Mouse (Mus musculus) liver (tissue): Measurements from ENCODE around the gene Umps.

ENCODE experiments used
- DNase-seq: peaks from one replicate; pipeline ENCODE4 v3.0.0-alpha.2; 2020; ENCODE audit warnings: mixed read lengths

Gene Umps

DNA sequence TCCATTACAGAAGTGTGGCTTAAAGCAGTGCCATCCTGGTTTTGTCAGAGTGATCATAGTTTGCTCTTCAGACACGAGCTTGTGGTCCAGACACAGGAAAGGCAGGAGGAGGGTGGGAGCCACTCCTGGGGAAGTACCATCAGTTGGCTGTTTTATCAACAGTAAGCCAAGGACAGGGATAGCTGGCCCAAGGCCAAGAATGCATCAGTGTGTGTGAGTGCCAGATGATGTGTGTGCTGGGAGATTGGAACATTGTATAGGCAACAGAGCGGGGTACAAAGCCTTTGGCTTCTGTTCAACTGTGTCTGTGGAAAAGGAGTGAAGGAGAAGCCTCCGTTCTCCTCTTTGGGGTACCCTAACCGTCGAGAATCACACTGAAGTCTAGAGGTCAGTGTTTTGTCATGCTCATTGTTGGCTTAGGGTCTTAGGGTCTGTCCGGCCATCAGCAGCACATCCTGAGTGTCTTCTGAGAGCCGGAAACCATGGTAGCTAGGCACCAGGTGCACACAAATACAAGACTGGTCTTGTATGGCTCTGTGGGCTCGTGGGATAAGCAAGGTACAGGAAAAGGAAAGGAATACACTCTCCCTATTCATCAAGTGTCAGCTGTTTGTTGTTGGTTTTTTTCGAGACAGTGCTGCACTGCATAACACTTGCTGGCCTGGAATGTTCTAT is 37.9 kb downstream of the Umps start:
- peak; percentile 38 for DNase-seq

- no peak for DNase-seq
Measured at GRCm38 (mm10) chr16:33927263-33927824, 39.5 kb downstream of the Umps start.

- peak; percentile 55 for DNase-seq
Measured at GRCm38 (mm10) chr16:33923758-33924157, 43.1 kb downstream of the Umps start.

GRCm38 (mm10) chr16:33923001-33923316 is 43.9 kb downstream of the Umps start:
- no peak for DNase-seq

DNA sequence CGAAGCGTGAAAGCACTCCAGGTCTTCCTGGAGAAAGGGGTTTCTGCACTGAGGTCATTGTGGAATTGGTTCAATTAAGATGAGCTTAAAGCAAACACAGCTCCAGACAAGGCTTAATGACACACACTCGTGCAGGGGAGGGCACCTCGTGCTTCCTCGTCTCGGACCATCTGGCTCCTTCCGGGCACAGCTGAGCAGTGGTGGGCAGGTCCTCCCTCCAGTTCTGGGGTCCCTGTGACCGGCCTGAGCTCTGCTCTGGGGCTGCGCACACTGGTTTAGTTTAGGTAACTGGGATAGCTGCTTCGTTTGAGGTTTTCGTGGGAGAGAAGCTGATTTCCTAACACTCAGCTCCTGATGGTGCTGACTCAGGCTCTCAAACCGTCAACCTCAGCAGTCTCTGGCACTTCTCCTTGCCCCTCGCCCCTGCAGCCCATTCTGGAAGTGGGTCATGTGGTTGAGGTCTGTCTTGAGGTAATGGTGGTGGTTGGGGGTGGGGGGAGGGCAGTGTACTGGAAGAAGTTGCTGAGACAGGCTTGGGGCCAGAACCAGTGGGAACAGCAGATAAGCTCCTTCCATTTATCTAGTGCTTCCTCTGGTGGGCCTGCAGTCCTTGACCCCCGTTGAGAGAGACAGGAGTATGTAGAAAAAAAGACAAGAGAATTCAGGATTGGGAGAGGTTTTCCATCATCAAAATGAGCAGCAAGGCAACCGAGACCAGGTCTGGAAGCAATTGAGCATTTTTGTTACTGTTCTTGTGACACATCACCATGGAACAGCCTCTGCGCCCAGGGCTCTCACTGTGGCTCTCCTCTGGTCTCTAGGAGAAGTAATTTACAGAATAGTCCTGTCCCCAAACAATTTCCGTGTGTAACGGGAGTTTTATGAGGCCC is 44.5 kb downstream of the Umps start:
- DNase-seq, result peak; percentile 64

DNA sequence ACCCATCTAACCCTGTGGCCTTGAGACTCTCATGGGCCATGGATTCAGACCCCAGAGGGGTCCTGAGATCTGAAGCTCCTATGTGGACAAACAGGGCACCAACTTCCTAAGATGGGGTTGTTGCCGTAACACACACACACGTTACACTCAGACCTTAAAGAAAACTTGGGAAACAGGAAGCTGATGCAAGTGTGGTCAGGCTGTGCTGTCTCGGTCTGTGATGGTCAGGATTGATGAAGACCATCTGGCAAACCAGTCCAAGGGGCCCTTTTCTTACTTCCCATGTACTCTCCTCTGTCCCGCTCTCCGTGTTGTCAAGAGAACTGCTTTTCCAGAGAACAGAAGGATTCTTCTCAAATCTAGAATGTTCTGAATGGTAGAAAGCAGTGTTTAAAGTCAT is 45.3 kb downstream of the Umps start:
- no peak for DNase-seq

GRCm38 (mm10) chr16:33917926-33918325 is 48.9 kb downstream of the Umps start:
- no peak for DNase-seq

DNA sequence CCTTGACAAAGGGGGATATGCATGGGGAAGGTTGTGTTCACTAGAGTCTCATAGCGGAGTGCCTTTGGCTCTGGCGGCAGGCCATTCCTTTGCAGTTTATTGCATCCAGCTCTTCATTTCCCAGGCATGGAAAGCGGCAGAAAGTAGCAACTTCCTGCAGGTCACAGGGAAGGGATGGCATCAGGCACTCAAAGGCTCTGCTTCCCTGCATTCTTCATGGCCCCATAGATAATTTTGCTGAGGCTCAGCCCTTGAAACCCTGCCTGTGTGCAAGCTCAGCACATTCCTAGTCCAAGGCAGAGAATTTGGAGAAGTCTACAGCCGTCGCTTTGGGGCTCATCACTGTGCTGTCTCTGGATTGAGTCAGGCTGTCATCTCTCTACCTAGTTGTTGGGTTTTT is 49.4 kb downstream of the Umps start:
- DNase-seq, result no peak

DNA sequence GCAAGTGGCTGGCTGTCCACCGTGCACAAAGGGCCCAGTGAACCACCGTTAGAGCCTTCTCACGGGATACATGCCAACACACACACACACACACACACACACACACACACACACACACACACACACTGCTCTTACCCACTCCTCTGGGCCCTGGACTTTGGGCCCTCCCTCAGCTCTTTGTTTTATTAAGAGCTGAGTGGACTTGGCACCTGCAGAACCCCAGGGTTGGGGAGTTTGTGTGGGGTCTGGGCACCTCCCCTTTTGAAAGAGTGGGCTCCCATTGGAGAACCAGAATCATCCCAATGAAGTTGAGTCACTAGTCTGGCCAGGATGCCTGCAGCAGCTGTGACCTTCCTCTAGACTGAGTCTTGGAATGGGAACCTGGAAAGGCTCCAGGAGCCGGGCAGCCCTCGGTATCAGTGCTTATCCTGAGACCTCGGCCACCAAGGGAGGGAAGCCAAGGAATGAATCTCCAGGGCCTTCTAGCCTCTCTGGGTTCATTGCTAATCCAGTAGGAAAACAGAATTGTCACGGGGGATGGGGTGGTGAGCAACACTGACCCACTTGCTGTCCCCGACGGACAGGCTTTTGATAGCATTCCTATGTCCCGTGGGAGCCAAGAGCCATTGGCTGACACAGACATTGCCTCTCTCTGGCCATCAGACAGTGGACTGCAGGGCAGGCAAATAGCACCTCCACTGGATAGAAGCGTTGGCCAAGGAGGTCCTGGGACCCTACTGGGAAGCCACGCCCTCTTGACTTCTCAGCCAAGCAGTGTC is 50.2 kb downstream of the Umps start:
- DNase-seq, result peak; percentile 26

DNA sequence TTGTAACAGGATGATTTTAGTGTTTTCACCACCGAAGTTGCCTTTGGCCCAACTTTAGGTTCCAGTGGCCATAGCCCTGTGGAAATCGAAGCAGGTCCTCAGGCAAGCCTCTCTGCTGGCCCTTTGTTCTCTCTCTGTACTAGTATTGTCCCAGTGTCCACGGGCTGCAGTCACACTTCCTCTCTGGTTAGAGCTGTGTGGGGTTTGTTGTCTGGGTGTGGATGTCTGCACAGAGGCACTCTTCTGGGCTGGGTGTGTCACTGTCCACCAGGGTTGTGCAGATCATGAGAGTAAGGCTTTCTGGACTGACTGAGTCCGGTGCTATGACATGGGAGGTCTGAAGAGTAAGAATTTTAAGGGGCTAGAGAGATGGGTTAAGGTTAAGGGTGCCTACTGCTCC is 51.8 kb downstream of the Umps start:
- DNase-seq, result no peak

DNA sequence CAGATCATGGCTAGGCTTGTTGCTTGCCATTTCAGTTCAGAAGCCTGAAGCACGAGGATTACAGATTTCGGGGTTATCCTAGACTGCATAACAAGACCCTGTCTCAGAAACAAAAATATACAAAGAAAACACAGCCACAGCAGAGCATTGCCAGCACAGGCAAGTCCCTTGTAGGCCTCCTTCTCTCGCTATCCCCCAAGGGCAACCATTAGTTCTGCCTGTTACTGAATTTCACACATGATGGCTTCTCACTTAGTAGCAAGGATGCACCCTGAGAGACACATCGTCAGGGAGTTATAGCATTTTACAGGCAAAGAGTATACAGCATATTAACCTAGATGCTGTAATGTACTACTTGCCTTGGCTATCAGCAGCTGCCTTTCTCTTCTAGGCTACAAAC is 58.6 kb downstream of the Umps start:
- DNase-seq, result no peak
